Mouse (Mus musculus) midbrain, embryonic 11.5 days (tissue): ENCODE measurements around the gene Adat3. TPM values are rescaled to one million over a fixed set of nuclear protein-coding genes. Genes with fewer than 3 reads are reported as not detected.
A peak's percentile ranks its signal among the peaks of the same experiment; 100 is the strongest.

Experiments used
- ATAC-seq: fragments of 200-750 bp; cut with Nextera tagmentation; 2 replicates; pipeline ENCODE4 v1.8.0; 2017; ENCODE audit warnings: moderate TSS enrichment, moderate library complexity; ENCODE audit not compliant: low FRiP score
- DNase-seq: peaks from one replicate; pipeline ENCODE4 v3.0.0; 2015; ENCODE audit warnings: low spot score; ENCODE audit errors: missing footprints
- H3K27ac ChIP-seq: fragments of 300-500 bp; sonication (generic); 2 replicates; pipeline ENCODE4 v1.5.1; 2014; ENCODE audit warnings: low read depth, low read length
- H3K27me3 ChIP-seq: fragments of 300-500 bp; sonication (generic); 2 replicates; pipeline ENCODE4 v1.6.1; 2014; ENCODE audit warnings: mild to moderate bottlenecking, low read length, moderate library complexity, mixed read lengths; ENCODE audit not compliant: control insufficient read depth, insufficient read depth
- H3K36me3 ChIP-seq: fragments of 300-500 bp; sonication (generic); 2 replicates; pipeline ENCODE4 v1.6.1; 2014; ENCODE audit warnings: mild to moderate bottlenecking, low read length, moderate library complexity, mixed read lengths; ENCODE audit not compliant: control insufficient read depth, insufficient read depth
- H3K4me1 ChIP-seq: fragments of 300-500 bp; sonication (generic); 2 replicates; pipeline ENCODE4 v1.6.1; 2014; ENCODE audit warnings: low read length; ENCODE audit not compliant: control insufficient read depth, insufficient read depth
- H3K4me2 ChIP-seq: fragments of 300-500 bp; sonication (generic); 2 replicates; pipeline ENCODE4 v1.6.1; 2014; ENCODE audit warnings: mild to moderate bottlenecking, moderate library complexity
- H3K4me3 ChIP-seq: fragments of 300-500 bp; sonication (generic); 2 replicates; pipeline ENCODE4 v1.5.1; 2014; ENCODE audit warnings: low read depth, low read length
- H3K9ac ChIP-seq: fragments of 300-500 bp; sonication (generic); 2 replicates; pipeline ENCODE4 v1.6.1; 2014; ENCODE audit warnings: low read length
- H3K9me3 ChIP-seq: fragments of 300-500 bp; sonication (generic); 2 replicates; pipeline ENCODE4 v1.6.1; 2016; ENCODE audit warnings: low read length; ENCODE audit not compliant: control insufficient read depth
- WGBS: fragments of 180-500 bp; shearing (Covaris S2); extraction: QIAGEN DNeasy Blood & Tissue Kit; methylation state at CpG from one replicate; pipeline ENCODE4 v1.1.7; 2014; 5-methylcytosine and 5-hydroxymethylcytosine counted together
- polyA plus RNA-seq: library from polyadenylated mRNA; unstranded; fragments of >200 nt; fragmentation: Nextera tagmentation; extraction: Ambion mirVana; gene quantifications from 2 replicates; pipeline ENCODE4 v1.2.1, GENCODE M21; 2014

The Adat3 gene
- polyA plus RNA-seq, 1 experiment from 2014 or later: 6.9 TPM

- Histone ChIP-seq H3K9ac (peak overlapping the region; percentile 74), H3K27me3 (no peaks in the 10 kb centered on the region), H3K4me3 (peak overlapping the region; percentile 74), H3K4me2 (peak overlapping the region; percentile 78), H3K9me3 (no peaks in the 10 kb centered on the region), H3K4me1 (peaks cover 23% of the 10 kb centered on the region), H3K27ac (peak overlapping the region; percentile 70), H3K36me3 (no peaks in the 10 kb centered on the region)
- ATAC-seq (peak; percentile 11; the same call in 1 of the 2 replicates), DNase-seq (peak; percentile 93)
- under 1% methylated on average over 87 of the region's 96 CpGs for whole genome bisulfite sequencing
Observed at GRCm38 (mm10) chr10:80576351-80577194, 26.1 kb upstream of the Adat3 start.

DNA sequence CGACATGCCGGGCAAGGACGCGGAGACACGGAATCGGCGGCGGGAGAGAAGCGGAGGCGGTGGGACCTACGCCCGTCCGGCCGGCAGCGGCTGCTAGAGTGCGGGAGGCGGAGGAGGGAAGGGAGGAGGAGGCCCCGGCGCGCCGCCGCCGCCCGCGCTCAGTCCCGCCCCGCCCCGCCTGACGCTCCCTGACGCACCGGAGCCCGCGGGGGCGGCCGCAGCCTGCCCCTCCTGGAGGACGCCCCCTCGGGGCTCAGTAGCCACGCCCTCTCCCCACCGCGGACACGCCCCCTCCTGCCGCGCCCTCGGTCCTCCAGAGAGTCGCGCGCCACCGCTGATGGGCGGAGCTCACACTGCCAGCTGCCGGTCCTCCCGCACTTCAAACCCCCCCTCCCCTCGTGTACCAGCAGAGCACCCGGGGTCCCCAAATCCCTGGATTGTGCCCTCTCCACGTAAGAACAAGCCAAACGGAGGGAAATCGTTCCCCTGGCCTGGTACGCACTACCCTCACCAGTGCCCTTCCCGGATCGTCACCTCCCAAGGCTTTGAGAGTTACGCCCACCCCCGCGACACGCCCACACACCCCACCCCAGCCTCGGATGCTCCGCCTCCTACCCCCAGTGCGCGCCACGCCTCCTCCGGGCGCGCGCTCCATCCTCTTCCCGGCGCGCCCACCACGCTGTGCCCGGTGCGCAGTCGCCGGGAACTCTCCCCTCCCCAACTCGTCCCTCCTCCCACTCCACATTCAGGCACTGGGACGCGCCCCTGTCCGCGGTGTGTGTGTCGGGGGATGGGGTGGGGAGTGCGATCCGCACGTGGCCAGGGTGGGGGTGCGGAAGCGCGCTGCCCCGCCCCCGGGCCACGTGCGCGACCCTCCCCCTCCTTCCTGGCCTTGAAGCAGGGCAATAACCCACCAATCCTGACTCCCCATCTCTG is 25.2 kb upstream of the Adat3 start, which contains the start of gene Klf16:
Klf16 (minus strand) TSS at position 127 of the 936 bp plus-strand sequence.
- Histone ChIP-seq H3K9ac (peak within 1 kb of the TSS; percentile 74), H3K9me3 (no peaks in the 10 kb centered on the region), H3K4me2 (peak within 1 kb of the TSS; percentile 78), H3K4me3 (peak within 1 kb of the TSS; percentile 74), H3K36me3 (no peaks in the 10 kb centered on the region), H3K27ac (peak within 1 kb of the TSS; percentile 70), H3K27me3 (no peaks in the 10 kb centered on the region), H3K4me1 (peaks cover 23% of the 10 kb centered on the region)
- DNase-seq (peak; percentile 99), ATAC-seq (peak; percentile 82)
- under 1% methylated on average over 76 of the region's 97 CpGs for WGBS

DNA sequence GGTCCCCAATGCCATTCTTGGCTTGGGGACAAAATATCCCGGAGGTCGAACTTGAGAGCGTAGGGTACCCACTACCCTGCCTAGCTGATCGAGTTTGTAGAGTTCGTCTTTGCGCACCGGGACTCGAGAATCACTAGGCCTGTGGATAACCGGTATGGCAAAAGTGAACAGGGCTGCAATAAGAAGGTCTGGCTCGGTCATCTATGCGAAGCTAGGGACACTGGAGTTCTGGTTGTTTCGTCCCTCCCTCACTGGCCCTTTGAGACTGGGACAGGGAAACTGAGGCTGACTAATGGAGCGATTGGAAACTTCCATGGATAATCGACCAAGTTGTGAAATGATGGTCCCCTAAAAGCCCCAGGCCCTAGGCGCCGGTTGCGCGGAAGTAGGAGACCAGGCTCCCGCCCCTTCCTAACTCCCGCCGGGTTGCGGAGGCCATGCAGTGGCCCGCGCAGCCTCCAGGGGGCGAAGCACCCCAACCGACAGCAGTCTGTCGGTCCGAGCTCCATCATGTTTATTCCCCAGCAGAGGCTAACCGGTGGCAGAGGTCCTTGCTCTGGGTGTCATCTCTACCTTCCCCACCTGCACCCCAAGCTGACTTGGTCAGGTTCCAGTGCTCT is 24.4 kb upstream of the Adat3 start:
- H3K27ac ChIP-seq: peak overlapping the region; percentile 70
- H3K27me3 ChIP-seq: no peaks in the 10 kb centered on the region
- H3K4me1 ChIP-seq: peaks cover 23% of the 10 kb centered on the region
- peak overlapping the region; percentile 78 for H3K4me2 ChIP-seq
- no peaks in the 10 kb centered on the region for H3K36me3 ChIP-seq
- WGBS: under 1% methylated on average over 29 of the region's 29 CpGs
- DNase-seq (peak; percentile 98), ATAC-seq (peak; percentile 47)
- peak overlapping the region; percentile 74 for H3K9ac ChIP-seq
- peak overlapping the region; percentile 74 for H3K4me3 ChIP-seq
- no peaks in the 10 kb centered on the region for H3K9me3 ChIP-seq

- DNase-seq (peak; percentile 91), ATAC-seq (no peak)
- Histone ChIP-seq H3K27ac (no peak overlapping the region; the same call in 1 of the 2 replicates), H3K4me1 (peaks cover 22% of the 10 kb centered on the region), H3K9ac (no peak overlapping the region), H3K4me3 (peak overlapping the region; percentile 3; the same call in 1 of the 2 replicates), H3K4me2 (peak overlapping the region; percentile 78; the same call in 1 of the 2 replicates), H3K36me3 (no peaks in the 10 kb centered on the region; the same call in 1 of the 2 replicates), H3K9me3 (no peaks in the 10 kb centered on the region), H3K27me3 (no peaks in the 10 kb centered on the region)
- WGBS: 6% methylated on average over 8 of the region's 8 CpGs
Observed at GRCm38 (mm10) chr10:80578911-80579310, 23.8 kb upstream of the Adat3 start.

- no peak for ATAC-seq
- Histone ChIP-seq H3K27me3 (no peaks in the 10 kb centered on the region), H3K4me3 (no peak overlapping the region), H3K36me3 (no peaks in the 10 kb centered on the region; the same call in none of the 2 replicates), H3K4me2 (no peak overlapping the region), H3K27ac (no peak overlapping the region), H3K9ac (no peak overlapping the region), H3K9me3 (no peaks in the 10 kb centered on the region), H3K4me1 (peaks cover 10% of the 10 kb centered on the region)
- no peak for DNase-seq
- WGBS: 88% methylated on average over 5 of the region's 5 CpGs
Observed at GRCm38 (mm10) chr10:80583047-80583446, 19.6 kb upstream of the Adat3 start.

DNA sequence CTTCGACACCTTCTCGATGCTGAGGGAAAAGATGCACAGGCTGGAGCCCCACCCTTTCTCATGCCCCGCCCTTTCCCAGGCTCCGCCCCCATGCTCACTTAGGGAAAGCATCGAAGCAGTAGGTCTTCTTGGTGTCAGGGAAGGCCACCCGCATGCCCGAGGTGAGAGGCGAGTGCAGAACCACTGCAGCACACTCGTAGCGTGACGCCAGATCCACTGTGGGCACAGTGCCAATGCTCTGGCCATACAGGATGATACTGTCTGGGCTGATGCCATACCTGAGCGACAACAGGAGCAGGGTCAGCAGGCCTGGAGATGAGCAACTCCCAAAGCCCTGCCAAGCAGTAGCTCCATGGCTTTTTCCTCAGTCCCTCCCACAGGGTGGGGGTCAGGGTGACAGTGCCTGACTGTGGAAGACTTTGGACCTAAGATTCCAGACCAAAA is 18.6 kb upstream of the Adat3 start:
- ATAC-seq: no peak
- no peak overlapping the region for H3K4me3 ChIP-seq
- no peaks in the 10 kb centered on the region for H3K9me3 ChIP-seq
- H3K36me3 ChIP-seq: no peaks in the 10 kb centered on the region; the same call in none of the 2 replicates
- no peaks in the 10 kb centered on the region for H3K27me3 ChIP-seq
- WGBS: 68% methylated on average over 12 of the region's 12 CpGs
- no peak overlapping the region for H3K9ac ChIP-seq
- no peak overlapping the region for H3K27ac ChIP-seq
- no peak overlapping the region for H3K4me2 ChIP-seq
- peaks cover 12% of the 10 kb centered on the region for H3K4me1 ChIP-seq
- DNase-seq: no peak

DNA sequence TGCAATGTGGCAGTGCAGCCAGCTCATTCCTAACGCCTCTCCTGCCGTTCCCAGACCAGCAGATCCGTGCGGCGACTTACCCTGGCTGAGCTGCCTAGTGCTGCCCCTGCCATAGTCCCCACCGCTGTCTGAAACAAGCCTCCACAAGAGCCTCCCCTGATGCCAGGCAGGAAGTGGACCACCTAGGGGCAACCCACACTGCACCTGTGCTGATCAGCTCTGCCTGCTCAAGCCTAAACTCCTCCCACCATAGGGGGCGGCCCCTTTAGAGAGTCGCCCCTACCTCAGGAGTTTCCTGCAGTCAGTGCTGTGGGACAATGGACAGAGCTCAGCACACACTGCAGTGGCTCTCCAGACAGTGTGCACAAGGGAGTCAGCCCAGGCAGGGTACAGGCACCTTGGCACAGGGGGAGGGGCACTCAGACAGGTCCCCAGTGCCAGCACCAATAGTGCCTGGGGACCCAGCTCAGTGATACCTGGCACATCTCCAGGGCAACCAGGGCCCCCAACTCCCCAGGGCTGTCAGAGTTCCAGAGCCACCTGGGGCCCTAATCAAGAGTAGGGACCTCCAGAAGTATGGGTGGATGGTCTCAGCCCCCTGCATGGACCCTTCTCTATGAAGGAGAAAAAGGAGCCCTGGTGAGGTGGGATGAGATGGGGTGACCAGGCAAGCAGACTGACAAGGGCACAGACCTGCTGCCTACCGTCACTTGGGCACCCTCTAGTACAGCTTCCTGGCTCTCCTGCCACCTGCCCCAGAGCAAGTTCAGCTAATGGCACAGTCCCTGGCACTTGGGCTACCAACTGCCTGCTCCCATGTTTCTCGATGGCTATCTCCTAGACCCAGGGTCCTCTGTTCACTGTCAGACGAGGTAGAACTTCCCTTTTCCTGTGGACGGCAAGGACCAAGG is 17.8 kb upstream of the Adat3 start:
- Histone ChIP-seq H3K4me2 (no peak overlapping the region), H3K36me3 (no peaks in the 10 kb centered on the region; the same call in none of the 2 replicates), H3K27me3 (no peaks in the 10 kb centered on the region), H3K4me1 (peaks cover 17% of the 10 kb centered on the region), H3K9me3 (no peaks in the 10 kb centered on the region), H3K9ac (no peak overlapping the region), H3K27ac (no peak overlapping the region), H3K4me3 (no peak overlapping the region)
- no peak for ATAC-seq
- 77% methylated on average over 12 of the region's 12 CpGs for WGBS
- DNase-seq: peak; percentile 80

- Histone ChIP-seq H3K27me3 (no peaks in the 10 kb centered on the region), H3K9me3 (no peaks in the 10 kb centered on the region), H3K4me2 (no peak overlapping the region), H3K9ac (no peak overlapping the region), H3K4me1 (peaks cover 17% of the 10 kb centered on the region), H3K27ac (no peak overlapping the region), H3K36me3 (no peaks in the 10 kb centered on the region; the same call in none of the 2 replicates), H3K4me3 (no peak overlapping the region)
- 96% methylated on average over 8 of the region's 8 CpGs for WGBS
- DNase-seq (peak; percentile 8), ATAC-seq (no peak)
Observed at GRCm38 (mm10) chr10:80585581-80585980, 17.1 kb upstream of the Adat3 start.
